16 mouse cellular contexts compared by ENCODE assay signal in the genomic region with DNA sequence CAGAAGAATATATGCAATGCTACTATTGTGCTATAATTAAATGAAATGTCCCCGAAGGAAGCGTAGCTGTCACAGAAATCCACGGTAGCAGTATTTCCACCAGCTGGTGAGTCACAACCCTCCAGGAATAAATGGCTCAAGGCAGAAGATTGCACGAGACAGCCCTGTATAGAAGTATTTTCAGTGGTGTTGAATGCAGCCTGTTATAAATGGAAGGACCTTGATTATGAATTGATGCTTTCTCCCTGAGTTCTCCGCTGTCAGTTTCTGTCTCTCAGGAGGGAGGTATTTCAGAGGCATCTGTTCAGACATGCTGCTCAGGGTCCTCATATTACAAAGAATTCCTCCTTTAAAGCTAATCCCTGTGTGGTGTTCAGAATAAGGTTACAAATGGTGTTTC. TPM values are rescaled to one million over a fixed set of nuclear protein-coding genes. Genes with fewer than 3 reads are reported as not detected.
DNase-seq lines count a peak whose midpoint lies in the region; ATAC-seq and TF ChIP-seq lines count a peak whose summit lies in the region.
"Had no signal": no experiment of that assay in that cellular context is flagged by ENCODE, and none has a peak within 500 bp of the region (broad histone marks: within the 10 kb centered on the region; RNA-seq: fewer than 3 reads in every experiment).

No protein-coding gene starts in this region.

- H3K36me3 ChIP-seq in hindbrain, postnatal 0 days (ENCODE audit: insufficient read depth, low read length) = no peaks in the 10 kb centered on the region
- no peaks in the 10 kb centered on the region for H3K36me3 ChIP-seq in hindbrain, embryonic 14.5 days (replicated peaks; ENCODE audit: control insufficient read depth, insufficient read depth)
- H3K36me3 ChIP-seq in limb, embryonic 14.5 days (ENCODE audit: control insufficient read depth, insufficient read depth, low read length) = no peaks in the 10 kb centered on the region
- H3K36me3 ChIP-seq: hindbrain, embryonic 10.5 days; limb, embryonic 12.5 days; neural tube, embryonic 12.5 days had no signal

- no peak overlapping the region for H3K4me2 ChIP-seq in hindbrain, postnatal 0 days (ENCODE audit: low read depth, low read length)
- no peak overlapping the region for H3K4me2 ChIP-seq in hindbrain, embryonic 14.5 days (replicated peaks)
- no peak overlapping the region for H3K4me2 ChIP-seq in limb, embryonic 14.5 days (replicated peaks; ENCODE audit: low read depth, low read length, severe bottlenecking)
- H3K4me2 ChIP-seq: limb, embryonic 12.5 days; neural tube, embryonic 12.5 days had no signal

- peak; percentile 19 for DNase-seq in hindbrain, postnatal 0 days (ENCODE audit: low spot score)
- no peak for DNase-seq in hindbrain, embryonic 14.5 days (ENCODE audit: low spot score)
- DNase-seq in brain, adult 2 months (ENCODE audit: low read depth, low spot score) = peak; percentile 80
- peak; percentile 12 to 22 for DNase-seq in frontal cortex, postnatal 10 days (ENCODE audit: low spot score in 2 of 2)
- peak; percentile 10 for DNase-seq in limb, embryonic 14.5 days (ENCODE audit: low spot score)
- DNase-seq in cerebellum, adult 9-11 months = no peak
- no peak for DNase-seq in kidney, postnatal 25 days
- DNase-seq in thymus, adult 18-20 months = no peak
- DNase-seq: cerebellum, adult 11-12 months; liver, postnatal 0 days had no signal

- H3K27me3 ChIP-seq in hindbrain, postnatal 0 days (ENCODE audit: insufficient read depth, low read length) = no peaks in the 10 kb centered on the region
- no peaks in the 10 kb centered on the region for H3K27me3 ChIP-seq in hindbrain, embryonic 14.5 days (ENCODE audit: control insufficient read depth, insufficient read depth, low read length)
- H3K27me3 ChIP-seq in limb, embryonic 14.5 days (ENCODE audit: control insufficient read depth, insufficient read depth, low read length) = no peaks in the 10 kb centered on the region
- H3K27me3 ChIP-seq: limb, embryonic 12.5 days; neural tube, embryonic 12.5 days had no signal

- TF ChIP-seq CTCF in hindbrain, postnatal 0 days (IDR thresholded peaks at IDR 0.05; ENCODE audit: low read depth) = no peak

- TF ChIP-seq POLR2A in limb, embryonic 14.5 days (IDR thresholded peaks at IDR 0.05; ENCODE audit: borderline replicate concordance, extremely low read depth, insufficient read depth, insufficient read length) = no peak

- H3K9me3 ChIP-seq in hindbrain, postnatal 0 days (ENCODE audit: low read length) = no peaks in the 10 kb centered on the region
- H3K9me3 ChIP-seq in hindbrain, embryonic 14.5 days (ENCODE audit: control insufficient read depth, low read length) = no peaks in the 10 kb centered on the region
- no peaks in the 10 kb centered on the region for H3K9me3 ChIP-seq in limb, embryonic 14.5 days (ENCODE audit: control insufficient read depth, low read length)
- H3K9me3 ChIP-seq: hindbrain, embryonic 10.5 days; limb, embryonic 12.5 days; neural tube, embryonic 12.5 days had no signal

- H3K4me1 ChIP-seq in hindbrain, postnatal 0 days (ENCODE audit: insufficient read depth, low read length) = no peaks in the 10 kb centered on the region
- H3K4me1 ChIP-seq in hindbrain, embryonic 14.5 days (replicated peaks; ENCODE audit: control insufficient read depth, insufficient read depth, low read length) = no peaks in the 10 kb centered on the region
- H3K4me1 ChIP-seq in limb, embryonic 14.5 days (ENCODE audit: control insufficient read depth, insufficient read depth, low read length) = no peaks in the 10 kb centered on the region
- H3K4me1 ChIP-seq: hindbrain, embryonic 10.5 days; limb, embryonic 12.5 days; neural tube, embryonic 12.5 days had no signal

- no peak overlapping the region for H3K9ac ChIP-seq in hindbrain, postnatal 0 days (replicated peaks; ENCODE audit: low read length)
- H3K9ac ChIP-seq in hindbrain, embryonic 14.5 days = no peak overlapping the region
- no peak overlapping the region for H3K9ac ChIP-seq in limb, embryonic 14.5 days (ENCODE audit: low read depth, low read length, severe bottlenecking)
- H3K9ac ChIP-seq: limb, embryonic 12.5 days; liver, postnatal 0 days; neural tube, embryonic 12.5 days had no signal

- ATAC-seq in hindbrain, postnatal 0 days = no peak
- ATAC-seq in hindbrain, embryonic 14.5 days (ENCODE audit: low FRiP score) = no peak
- ATAC-seq in limb, embryonic 14.5 days (ENCODE audit: low FRiP score, low read depth) = peak; percentile 80
- ATAC-seq: liver, postnatal 0 days; midbrain, embryonic 16.5 days; Patski had no signal

- H3K27ac ChIP-seq in hindbrain, postnatal 0 days = no peak overlapping the region
- H3K27ac ChIP-seq in hindbrain, embryonic 14.5 days = no peak overlapping the region
- no peak overlapping the region for H3K27ac ChIP-seq in limb, embryonic 14.5 days (replicated peaks; ENCODE audit: low read depth, low read length)
- H3K27ac ChIP-seq: hindbrain, embryonic 10.5 days; limb, embryonic 12.5 days; neural tube, embryonic 12.5 days had no signal

- H3K4me3 ChIP-seq in hindbrain, postnatal 0 days (ENCODE audit: low read length) = no peak overlapping the region
- no peak overlapping the region for H3K4me3 ChIP-seq in hindbrain, embryonic 14.5 days (replicated peaks; ENCODE audit: low read length)
- no peak overlapping the region for H3K4me3 ChIP-seq in limb, embryonic 14.5 days (replicated peaks; ENCODE audit: low read length)
- H3K4me3 ChIP-seq: erythroblast, embryonic 14.5 days; hindbrain, embryonic 10.5 days; limb, embryonic 12.5 days; neural tube, embryonic 12.5 days had no signal

- WGBS in hindbrain, postnatal 0 days = 64% methylated on average over 5 of the region's 5 CpGs
- WGBS in hindbrain, embryonic 14.5 days = 61% methylated on average over 5 of the region's 5 CpGs
- WGBS in limb, embryonic 14.5 days = 52% methylated on average over 5 of the region's 5 CpGs

RNA-seq across cellular contexts. Expression of a gene that starts 27.6 kb away (rescaled TPM):
- 57.8 and 64.1 TPM in 2 replicates for total RNA-seq in hindbrain, postnatal 0 days (2014; rRNA removed)
- polyA plus RNA-seq in hindbrain, postnatal 0 days (2015; fragmentation: Nextera tagmentation; extraction: Ambion mirVana) = 32.2 and 32.6 TPM in 2 replicates
- polyA plus RNA-seq in hindbrain, embryonic 14.5 days (2014; fragmentation: Nextera tagmentation; extraction: Ambion mirVana) = 48.0 and 52.7 TPM in 2 replicates
- 22.6 and 23.9 TPM in 2 replicates for polyA plus RNA-seq in limb, embryonic 14.5 days (2012; rRNA removed)
- 40.0 and 40.9 TPM in 2 replicates for polyA plus RNA-seq in limb, embryonic 14.5 days (2014; fragmentation: Nextera tagmentation; extraction: Ambion mirVana)

Comparison
In these comparisons a context has a peak if more than half of its experiments do, and no peak if none do; other contexts are left out.
1. DNase-seq: peak in hindbrain, postnatal 0 days (single experiment), brain, adult 2 months (single experiment), frontal cortex, postnatal 10 days (2 of 2) and limb, embryonic 14.5 days (single experiment); none in hindbrain, embryonic 14.5 days (single experiment), cerebellum, adult 9-11 months (single experiment), kidney, postnatal 25 days (0 of 2) and thymus, adult 18-20 months (0 of 2).